Mouse (Mus musculus) megakaryocyte progenitor cell, adult 5-6 weeks (primary cell): Measurements from ENCODE around the gene Elovl5. TPM values are rescaled to one million over a fixed set of nuclear protein-coding genes. Genes with fewer than 3 reads are reported as not detected.

Experiments used
- ATAC-seq: replicated peaks from 2 replicates; pipeline ENCODE4 v1.8.0; 2016; ENCODE audit warnings: mild to moderate bottlenecking, moderate TSS enrichment, inconsistent platforms; ENCODE audit not compliant: poor library complexity
- total RNA-seq, 2 experiments: library from RNA; stranded (forward) in 1 of 2; stranded (reverse) in 1 of 2; fragments of 157-497, 149-512 nt in 1 of 2; fragments of 200-1000 nt in 1 of 2; gene quantifications; 2 replicates each; pipeline versions ENCODE4 v1.2.3 to v1.2.4; 2015 to 2017

Elovl5 gene
- total RNA-seq, 2 experiments from 2014 or later, result 104 to 107 TPM

- ATAC-seq, result peak; percentile 53
Measured at GRCm38 (mm10) chr9:77992276-77992675, 75.1 kb downstream of the Elovl5 start.

GRCm38 (mm10) chr9:77993101-77993500 lies 75.9 kb downstream of the Elovl5 start:
- ATAC-seq, result no peak

- ATAC-seq, result peak; percentile 84
Measured at GRCm38 (mm10) chr9:77993538-77994255, 76.5 kb downstream of the Elovl5 start.

- no peak for ATAC-seq
Measured at GRCm38 (mm10) chr9:77995235-77995634, 78.1 kb downstream of the Elovl5 start.

GRCm38 (mm10) chr9:78000586-78001500 lies 83.7 kb downstream of the Elovl5 start:
- no peak for ATAC-seq

- ATAC-seq, result no peak
Measured at GRCm38 (mm10) chr9:78003278-78003677, 86.1 kb downstream of the Elovl5 start.

GRCm38 (mm10) chr9:78005481-78005880 lies 88.3 kb downstream of the Elovl5 start:
- peak; percentile 69 for ATAC-seq

GRCm38 (mm10) chr9:78006209-78007001 lies 89.2 kb downstream of the Elovl5 start:
- peak; percentile 87 for ATAC-seq

GRCm38 (mm10) chr9:78009382-78009781 lies 92.2 kb downstream of the Elovl5 start:
- no peak for ATAC-seq

- peak; percentile 18; the same call in 1 of the 2 replicates for ATAC-seq
Measured at GRCm38 (mm10) chr9:78010187-78010586, 93.0 kb downstream of the Elovl5 start.

- ATAC-seq, result 0 out of 2 replicates have a peak, but pooled peaks have one; percentile 11
Measured at GRCm38 (mm10) chr9:78010707-78011106, 93.5 kb downstream of the Elovl5 start.

- no peak for ATAC-seq
Measured at GRCm38 (mm10) chr9:78012066-78012465, 94.9 kb downstream of the Elovl5 start.

- ATAC-seq, result no peak
Measured at GRCm38 (mm10) chr9:78012681-78013080, 95.5 kb downstream of the Elovl5 start.

- no peak for ATAC-seq
Measured at GRCm38 (mm10) chr9:78013813-78014212, 96.6 kb downstream of the Elovl5 start.

- ATAC-seq, result no peak
Measured at GRCm38 (mm10) chr9:78015816-78016215, 98.7 kb downstream of the Elovl5 start.

- ATAC-seq, result no peak
Measured at GRCm38 (mm10) chr9:78016288-78016687, 99.1 kb downstream of the Elovl5 start.

- no peak for ATAC-seq
Measured at GRCm38 (mm10) chr9:78021256-78021655, 104.1 kb downstream of the Elovl5 start.

GRCm38 (mm10) chr9:78022187-78022945 lies 105.2 kb downstream of the Elovl5 start:
- ATAC-seq, result peak; percentile 93

- peak; percentile 77 for ATAC-seq
Measured at GRCm38 (mm10) chr9:78024823-78025222, 107.7 kb downstream of the Elovl5 start.

- no peak for ATAC-seq
Measured at GRCm38 (mm10) chr9:78027099-78027498, 109.9 kb downstream of the Elovl5 start.
